In the genomic region with DNA sequence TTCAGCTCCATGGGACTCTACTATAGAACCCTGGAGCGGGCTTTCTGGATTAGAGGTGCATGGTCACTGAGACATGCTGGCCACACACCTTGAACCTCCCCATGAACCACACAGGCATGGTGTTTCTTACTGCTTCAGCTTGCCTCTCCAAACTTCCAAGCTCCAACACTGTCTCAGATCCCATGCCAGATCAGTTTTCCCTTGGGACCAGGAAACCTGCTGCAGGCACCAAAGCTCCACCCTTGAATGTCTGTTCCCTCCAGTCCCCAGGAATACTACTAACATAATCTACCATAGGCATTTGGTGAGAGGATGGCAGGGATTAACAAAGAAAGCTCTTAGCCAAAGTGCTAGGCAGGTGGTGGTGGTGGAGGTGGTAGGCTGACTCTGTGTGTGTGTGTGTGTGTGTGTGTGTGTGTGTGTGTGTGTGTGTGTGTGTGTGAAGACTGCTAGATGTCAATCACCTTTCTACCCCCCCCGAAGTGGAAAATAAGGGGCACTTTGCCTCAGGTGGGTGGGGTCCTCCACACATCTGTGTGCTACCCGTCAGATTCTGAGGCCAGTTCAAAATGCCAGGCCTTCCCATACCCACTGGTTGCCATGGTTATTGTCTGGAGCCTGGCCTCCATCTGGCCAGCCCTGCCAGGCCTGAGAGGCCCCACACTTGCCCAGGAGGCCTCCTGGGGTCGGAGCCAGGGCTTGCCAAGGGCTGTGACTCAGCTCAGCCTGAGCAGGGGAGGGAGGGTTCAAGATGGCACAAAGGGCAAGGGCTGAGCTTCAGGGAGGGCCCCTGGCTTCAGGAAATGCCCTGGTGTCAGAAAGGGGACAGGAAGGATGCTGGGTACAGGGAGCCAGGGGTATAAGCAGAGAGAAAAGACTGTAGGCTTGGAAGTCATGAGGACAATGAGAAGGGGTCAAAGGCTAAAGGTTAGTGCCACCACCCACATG, we compare ENCODE assay signal across 8 mouse cellular contexts. TPM values are rescaled to one million over a fixed set of nuclear protein-coding genes. Genes with fewer than 3 reads are reported as not detected.
A peak's percentile ranks its signal among the peaks of the same experiment; 100 is the strongest.
DNase-seq lines count a peak whose midpoint lies in the region; ATAC-seq and TF ChIP-seq lines count a peak whose summit lies in the region.

No protein-coding gene starts in this region.

- H3K36me3 ChIP-seq in kidney, embryonic 15.5 days, result 0 out of 2 replicates have a peak, but pooled peaks cover 2% of the 10 kb centered on the region

- peaks cover 3% of the 10 kb centered on the region; the same call in 1 of the 2 replicates for H3K4me1 ChIP-seq in kidney, embryonic 15.5 days
- peaks cover 8% of the 10 kb centered on the region for H3K4me1 ChIP-seq in bone marrow, adult 2 months (ENCODE audit: control insufficient read depth, insufficient read depth, low read length)

- no peak overlapping the region for H3K4me3 ChIP-seq in kidney, embryonic 15.5 days (replicated peaks)
- H3K4me3 ChIP-seq in bone marrow, adult 2 months (replicated peaks; ENCODE audit: control insufficient read depth, low read depth, low read length), result no peak overlapping the region

- peak; percentile 81 for DNase-seq in kidney, adult 11 months
- DNase-seq in CD4-positive helper T cell, adult 2 months (ENCODE audit: low read depth, low spot score), result peak; percentile 50
- peak; percentile 48 for DNase-seq in lung, postnatal 36 days
- no peak for DNase-seq in frontal cortex, postnatal 25 days (ENCODE audit: low spot score in 2 of 2)
- DNase-seq in right cerebral cortex, postnatal 36 days (ENCODE audit: low spot score in 2 of 2), result no peak

- no peak overlapping the region for H3K9ac ChIP-seq in kidney, embryonic 15.5 days

- no peak overlapping the region for H3K27ac ChIP-seq in kidney, embryonic 15.5 days
- peak overlapping the region; percentile 22; the same call in 1 of the 2 replicates for H3K27ac ChIP-seq in bone marrow, adult 2 months (ENCODE audit: control insufficient read depth, insufficient read depth, low read depth, low read length, poor library complexity)

- no peak for TF ChIP-seq POLR2A in bone marrow, adult 2 months (IDR thresholded peaks at IDR 0.05; ENCODE audit: borderline replicate concordance, control insufficient read depth, low read depth, low read length)

- no peak overlapping the region for H3K4me2 ChIP-seq in kidney, embryonic 15.5 days

- H3K27me3 ChIP-seq in kidney, embryonic 15.5 days, result 0 out of 2 replicates have a peak, but pooled peaks cover 3% of the 10 kb centered on the region

- ATAC-seq in kidney, embryonic 15.5 days (replicated peaks; ENCODE audit: low FRiP score), result no peak
- peak; percentile 84 to 92 for ATAC-seq in hematopoietic stem cell, adult 5-6 weeks (replicated peaks in 1 of 2; ENCODE audit: insufficient read depth in 1 of 2, low FRiP score in 2 of 2, low TSS enrichment in 1 of 2, low read depth in 1 of 2, poor library complexity in 2 of 2, severe bottlenecking in 2 of 2)

- TF ChIP-seq CTCF in bone marrow, adult 2 months (IDR thresholded peaks at IDR 0.05; ENCODE audit: control insufficient read depth, insufficient read depth, low read length), result no peak

- 58% methylated on average over 4 of the region's 4 CpGs for WGBS in kidney, embryonic 15.5 days
- WGBS in bone marrow, adult 2 months, result 40% methylated on average over 4 of the region's 4 CpGs

- H3K9me3 ChIP-seq in kidney, embryonic 15.5 days (replicated peaks), result no peaks in the 10 kb centered on the region

RNA-seq across cellular contexts. Expression of a gene that starts 25.2 kb away (rescaled TPM):
- polyA plus RNA-seq in kidney, embryonic 15.5 days (2015; fragmentation: Nextera tagmentation; extraction: Ambion mirVana), result 0.63 and 0.81 TPM in 2 replicates
- polyA plus RNA-seq in bone marrow, adult 2 months (2011; ENCODE audit: insufficient read depth, insufficient read length, low replicate concordance, missing spikeins), result 5.5 and 5.9 TPM in 2 replicates
- total RNA-seq in hematopoietic stem cell, adult 5-6 weeks (2017), result 16.3 and 17.0 TPM in 2 replicates

Comparison
In these comparisons a context has a peak if more than half of its experiments do, and no peak if none do; other contexts are left out.
1. DNase-seq: peak in kidney, adult 11 months (single experiment), CD4-positive helper T cell, adult 2 months (single experiment) and lung, postnatal 36 days (single experiment); none in frontal cortex, postnatal 25 days (0 of 2) and right cerebral cortex, postnatal 36 days (0 of 2).